ENCODE assay signal across 15 mouse cellular contexts in genomic region chr3:101209546-101209945, GRCm38 (mm10).
"Had no signal": no experiment of that assay in that cellular context is flagged by ENCODE, and none has a peak within 500 bp of the region (broad histone marks: within the 10 kb centered on the region; RNA-seq: fewer than 3 reads in every experiment).

No protein-coding gene starts in this region.

- ATAC-seq: liver, postnatal 0 days had no signal

- H3K9me3 ChIP-seq: limb, embryonic 12.5 days; liver, embryonic 13.5 days; lung, embryonic 15.5 days; neural tube, embryonic 13.5 days had no signal

- DNase-seq: kidney, postnatal 25 days; layer of hippocampus, adult 9-11 months; layer of hippocampus, postnatal 36 days; liver; liver, embryonic 13.5 days; liver, postnatal 0 days; lung, postnatal 14 days; right cerebral cortex, postnatal 4 days; spleen, adult 18-20 months; thymus, adult 18-20 months; thymus, postnatal 14 days had no signal

- H3K36me3 ChIP-seq: limb, embryonic 12.5 days; liver, embryonic 13.5 days; lung, embryonic 15.5 days; neural tube, embryonic 13.5 days had no signal

- H3K4me3 ChIP-seq: limb, embryonic 12.5 days; liver, embryonic 13.5 days; lung, embryonic 15.5 days; neural tube, embryonic 13.5 days had no signal

- H3K27me3 ChIP-seq: limb, embryonic 12.5 days; liver, embryonic 13.5 days; lung, embryonic 15.5 days; neural tube, embryonic 13.5 days had no signal

- H3K4me2 ChIP-seq: limb, embryonic 12.5 days; liver, embryonic 13.5 days; lung, embryonic 15.5 days; neural tube, embryonic 13.5 days had no signal

- H3K9ac ChIP-seq: limb, embryonic 12.5 days; liver, embryonic 13.5 days; liver, postnatal 0 days; lung, embryonic 15.5 days; neural tube, embryonic 13.5 days had no signal

- H3K4me1 ChIP-seq: liver, embryonic 13.5 days had no signal

- H3K27ac ChIP-seq: limb, embryonic 12.5 days; liver, embryonic 13.5 days; lung, embryonic 15.5 days; macrophage; neural tube, embryonic 13.5 days had no signal
